Mouse (Mus musculus) kidney, embryonic 15.5 days (tissue): ENCODE data around the gene Zfp706. TPM values are rescaled to one million over a fixed set of nuclear protein-coding genes. Genes with fewer than 3 reads are reported as not detected.
A peak's percentile ranks its signal among the peaks of the same experiment; 100 is the strongest.

Source experiments
- ATAC-seq: fragments of 200-750 bp; cut with Nextera tagmentation; replicated peaks from 2 replicates; pipeline ENCODE4 v1.8.0; 2017; ENCODE audit warnings: moderate TSS enrichment; ENCODE audit not compliant: low FRiP score
- H3K27ac ChIP-seq: fragments of 300-500 bp; sonication (generic); 2 replicates; pipeline ENCODE4 v1.5.1; 2015; ENCODE audit warnings: mild to moderate bottlenecking, inconsistent platforms
- H3K27me3 ChIP-seq: fragments of 300-500 bp; sonication (generic); 2 replicates; pipeline ENCODE4 v1.6.1; 2015; ENCODE audit warnings: inconsistent platforms
- H3K36me3 ChIP-seq: fragments of 300-500 bp; sonication (generic); 2 replicates; pipeline ENCODE4 v1.6.1; 2015; ENCODE audit warnings: inconsistent platforms
- H3K4me1 ChIP-seq: fragments of 300-500 bp; sonication (generic); 2 replicates; pipeline ENCODE4 v1.6.1; 2015; ENCODE audit warnings: inconsistent platforms
- H3K4me2 ChIP-seq: fragments of 300-500 bp; sonication (generic); 2 replicates; pipeline ENCODE4 v1.6.1; 2015; ENCODE audit warnings: moderate library complexity, mild to moderate bottlenecking, inconsistent platforms
- H3K4me3 ChIP-seq: fragments of 300-500 bp; sonication (generic); replicated peaks from 2 replicates; pipeline ENCODE4 v1.5.1; 2015; ENCODE audit warnings: mild to moderate bottlenecking, inconsistent platforms
- H3K9ac ChIP-seq: fragments of 300-500 bp; sonication (generic); 2 replicates; pipeline ENCODE4 v1.6.1; 2015; ENCODE audit warnings: mild to moderate bottlenecking, inconsistent platforms
- H3K9me3 ChIP-seq: fragments of 300-500 bp; sonication (generic); replicated peaks from 2 replicates; pipeline ENCODE4 v1.6.1; 2016; ENCODE audit warnings: inconsistent platforms
- WGBS: fragments of 180-500 bp; shearing (Covaris S2); methylation state at CpG from one replicate; pipeline ENCODE4 v1.1.7; 2015; ENCODE audit warnings: mixed read lengths; 5-methylcytosine and 5-hydroxymethylcytosine counted together
- polyA plus RNA-seq: library from polyadenylated mRNA; unstranded; fragments of >200 nt; fragmentation: Nextera tagmentation; extraction: Ambion mirVana; gene quantifications from 2 replicates; pipeline ENCODE4 v1.2.1, GENCODE M21; 2015

Gene Zfp706
- polyA plus RNA-seq, 1 experiment from 2014 or later = 428 TPM

DNA sequence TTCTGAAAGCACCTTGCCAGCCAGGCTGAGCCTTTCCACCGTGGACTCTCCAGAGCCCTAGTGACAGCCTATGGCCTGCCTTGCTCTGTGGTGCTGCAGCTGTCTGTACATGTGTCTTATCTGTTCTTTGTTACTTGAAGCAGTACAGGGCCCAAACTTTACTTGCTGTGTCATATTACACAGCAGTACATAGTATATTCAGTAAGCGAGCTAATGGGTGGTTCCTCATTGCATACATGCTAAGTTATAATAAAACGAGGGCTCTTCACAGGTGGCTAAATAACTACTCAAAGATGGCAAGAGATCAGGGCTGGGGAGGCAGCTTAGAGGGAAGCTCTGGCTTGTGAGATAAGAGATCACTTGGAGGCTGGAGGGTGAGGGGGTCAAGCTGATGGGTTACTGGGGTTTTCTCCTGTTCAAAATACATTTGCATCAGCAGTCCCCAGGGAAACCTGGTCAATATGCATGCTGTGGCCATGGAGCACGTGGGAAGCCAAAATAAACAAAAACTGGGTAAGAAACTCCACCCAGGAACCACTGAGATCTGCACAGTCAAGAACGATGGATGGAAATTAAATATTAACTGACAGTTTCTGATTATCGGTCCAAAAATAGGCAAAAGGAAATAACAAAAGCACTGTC, 32.8 kb downstream of the Zfp706 start:
- WGBS = 54% methylated on average over 6 of the region's 6 CpGs
- H3K4me2 ChIP-seq = no peak overlapping the region
- peaks cover 8% of the 10 kb centered on the region for H3K4me1 ChIP-seq
- no peak overlapping the region for H3K4me3 ChIP-seq
- H3K27ac ChIP-seq = no peak overlapping the region
- H3K9me3 ChIP-seq = no peaks in the 10 kb centered on the region
- no peaks in the 10 kb centered on the region for H3K36me3 ChIP-seq
- no peak overlapping the region for H3K9ac ChIP-seq
- H3K27me3 ChIP-seq = no peaks in the 10 kb centered on the region
- ATAC-seq = no peak

DNA sequence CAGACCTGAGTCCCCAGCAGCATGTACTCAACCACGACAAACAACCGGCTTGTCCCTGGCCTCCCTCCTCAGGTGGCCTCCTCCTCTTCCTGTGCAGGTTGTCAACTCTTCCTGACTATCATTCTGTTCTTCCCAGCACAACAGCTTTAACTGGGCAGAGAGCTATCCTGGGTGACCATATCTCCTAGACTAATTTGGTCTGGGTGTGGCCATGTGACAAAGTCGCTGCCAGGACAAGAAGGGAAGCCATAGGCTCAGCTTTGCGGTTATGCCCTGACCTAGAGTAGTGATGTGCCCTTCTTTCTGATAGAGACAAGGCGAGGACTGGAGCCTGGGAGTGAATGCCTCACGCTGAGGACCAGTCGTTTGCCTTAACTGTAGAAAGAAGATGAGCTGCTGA, 33.9 kb downstream of the Zfp706 start:
- H3K4me3 ChIP-seq = no peak overlapping the region
- H3K27me3 ChIP-seq = no peaks in the 10 kb centered on the region
- no peak for ATAC-seq
- no peak overlapping the region for H3K9ac ChIP-seq
- H3K36me3 ChIP-seq = no peaks in the 10 kb centered on the region
- WGBS = 84% methylated on average over 7 of the region's 7 CpGs
- H3K4me2 ChIP-seq = no peak overlapping the region
- 0 out of 2 replicates have a peak, but pooled peaks cover 2% of the 10 kb centered on the region for H3K4me1 ChIP-seq
- no peaks in the 10 kb centered on the region for H3K9me3 ChIP-seq
- H3K27ac ChIP-seq = no peak overlapping the region

- Histone ChIP-seq H3K4me3 (no peak overlapping the region), H3K4me2 (no peak overlapping the region), H3K27me3 (no peaks in the 10 kb centered on the region), H3K27ac (no peak overlapping the region), H3K36me3 (no peaks in the 10 kb centered on the region), H3K9me3 (no peaks in the 10 kb centered on the region), H3K9ac (no peak overlapping the region), H3K4me1 (0 out of 2 replicates have a peak, but pooled peaks cover 2% of the 10 kb centered on the region)
- 86% methylated on average over 6 of the region's 6 CpGs for WGBS
- ATAC-seq = no peak
Observed at GRCm38 (mm10) chr15:36973290-36973689, 34.3 kb downstream of the Zfp706 start.

- Histone ChIP-seq H3K9ac (no peak overlapping the region), H3K27ac (no peak overlapping the region), H3K4me1 (peaks cover 17% of the 10 kb centered on the region), H3K4me2 (no peak overlapping the region), H3K36me3 (no peaks in the 10 kb centered on the region), H3K4me3 (no peak overlapping the region), H3K9me3 (no peaks in the 10 kb centered on the region), H3K27me3 (no peaks in the 10 kb centered on the region)
- no peak for ATAC-seq
- 88% methylated on average over 5 of the region's 5 CpGs for WGBS
Observed at GRCm38 (mm10) chr15:36969794-36970193, 37.8 kb downstream of the Zfp706 start.

DNA sequence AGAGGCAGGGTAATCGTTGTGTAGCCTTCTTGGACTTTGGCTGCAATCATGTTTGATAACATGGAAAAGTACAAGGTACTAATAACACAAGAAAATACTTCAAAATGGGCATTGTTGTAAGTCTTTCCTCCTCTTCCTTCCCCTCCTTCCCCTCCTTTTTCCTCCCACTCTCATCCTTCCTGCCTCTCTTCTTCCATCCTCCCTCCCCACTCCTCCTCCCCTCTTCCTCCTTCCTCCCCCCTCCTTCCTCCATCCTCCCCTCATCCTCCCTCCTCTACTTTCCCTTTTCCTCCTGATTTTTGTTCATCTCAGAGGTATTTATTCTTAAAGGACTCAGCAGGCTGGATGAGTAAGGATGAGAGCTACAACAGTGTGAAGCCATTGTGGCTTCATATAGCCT, 39.3 kb downstream of the Zfp706 start:
- no peak for ATAC-seq
- Histone ChIP-seq H3K27ac (no peak overlapping the region), H3K27me3 (no peaks in the 10 kb centered on the region), H3K9ac (no peak overlapping the region), H3K4me2 (peak overlapping the region; percentile 47), H3K9me3 (no peaks in the 10 kb centered on the region), H3K36me3 (no peaks in the 10 kb centered on the region), H3K4me3 (no peak overlapping the region), H3K4me1 (peaks cover 15% of the 10 kb centered on the region)
- 58% methylated on average over 1 of the region's 1 CpGs for WGBS

DNA sequence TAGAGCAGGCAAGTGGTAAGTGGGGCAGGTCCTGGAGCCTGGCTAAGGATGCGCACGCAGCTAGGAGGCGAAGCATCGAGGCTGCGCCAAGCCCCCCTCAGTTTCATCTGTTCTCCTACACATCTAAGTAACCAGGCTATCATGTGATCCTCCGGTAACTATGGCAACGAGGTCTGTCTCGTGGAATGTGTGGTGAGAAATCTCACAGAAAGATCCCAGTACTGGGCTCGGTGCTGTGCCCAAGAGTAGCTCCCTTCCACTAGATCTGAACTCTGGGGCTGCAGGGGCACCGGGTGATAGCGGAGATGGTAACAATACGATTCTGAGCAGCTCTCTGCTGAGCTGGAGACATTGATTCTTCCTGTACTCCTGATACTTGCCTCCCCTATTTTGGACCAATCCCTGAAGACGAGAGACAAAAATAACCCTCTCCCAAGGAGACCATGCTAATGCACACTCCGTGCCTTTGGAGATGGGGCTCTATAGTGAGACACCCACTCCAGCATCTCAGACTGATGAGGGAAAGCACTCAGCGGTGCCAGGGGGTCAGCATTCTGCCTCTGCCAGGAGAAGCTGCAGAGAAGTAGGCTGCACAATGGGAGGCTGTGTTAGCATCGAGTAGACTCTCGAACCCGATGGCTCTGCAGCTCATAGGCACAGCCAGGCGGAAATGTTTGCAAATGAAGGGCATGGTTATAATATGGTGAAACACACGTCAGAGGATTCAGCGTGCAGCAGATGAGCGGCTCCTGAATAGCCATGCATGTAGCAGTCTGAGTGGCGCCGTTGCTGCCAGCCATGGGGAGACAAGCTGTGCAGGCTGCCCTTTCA, 40.0 kb downstream of the Zfp706 start:
- no peak overlapping the region for H3K9ac ChIP-seq
- peak overlapping the region; percentile 47 for H3K4me2 ChIP-seq
- WGBS = 37% methylated on average over 24 of the region's 24 CpGs
- no peaks in the 10 kb centered on the region for H3K27me3 ChIP-seq
- no peak overlapping the region for H3K27ac ChIP-seq
- ATAC-seq = peak; percentile 71
- H3K9me3 ChIP-seq = no peaks in the 10 kb centered on the region
- H3K4me3 ChIP-seq = 0 out of 2 replicates have a peak overlapping the region, but pooled peaks have one; percentile 4
- H3K4me1 ChIP-seq = peaks cover 15% of the 10 kb centered on the region
- H3K36me3 ChIP-seq = no peaks in the 10 kb centered on the region

DNA sequence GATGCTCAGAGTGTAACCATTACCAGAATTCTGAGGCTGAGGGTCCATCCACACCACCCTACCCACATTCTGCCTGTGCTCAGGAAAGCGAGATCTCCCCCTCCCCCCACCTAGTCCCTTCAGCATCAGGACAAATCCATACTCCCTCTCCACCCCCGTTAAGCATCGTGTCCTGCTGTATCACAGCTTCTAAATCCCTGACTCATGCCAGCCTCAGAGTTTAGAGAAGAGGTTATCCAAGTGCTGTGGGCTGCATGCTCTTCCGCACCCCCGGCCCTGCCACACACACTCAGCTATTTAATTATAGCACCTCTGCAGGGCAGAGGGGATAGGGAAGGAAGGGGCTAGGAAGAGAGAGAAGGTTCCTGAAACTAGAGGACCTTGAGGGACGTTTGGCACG, 40.6 kb downstream of the Zfp706 start:
- Histone ChIP-seq H3K4me1 (peaks cover 15% of the 10 kb centered on the region), H3K4me2 (peak overlapping the region; percentile 47), H3K9ac (no peak overlapping the region), H3K36me3 (no peaks in the 10 kb centered on the region), H3K9me3 (no peaks in the 10 kb centered on the region), H3K27ac (no peak overlapping the region), H3K27me3 (no peaks in the 10 kb centered on the region), H3K4me3 (0 out of 2 replicates have a peak overlapping the region, but pooled peaks have one; percentile 4)
- 37% methylated on average over 7 of the region's 7 CpGs for WGBS
- 0 out of 2 replicates have a peak, but pooled peaks have one; percentile 18 for ATAC-seq

- 79% methylated on average over 2 of the region's 2 CpGs for WGBS
- H3K4me3 ChIP-seq = no peak overlapping the region
- peaks cover 15% of the 10 kb centered on the region for H3K4me1 ChIP-seq
- no peak overlapping the region for H3K9ac ChIP-seq
- no peaks in the 10 kb centered on the region for H3K9me3 ChIP-seq
- ATAC-seq = no peak
- no peaks in the 10 kb centered on the region for H3K36me3 ChIP-seq
- H3K4me2 ChIP-seq = no peak overlapping the region
- no peak overlapping the region for H3K27ac ChIP-seq
- H3K27me3 ChIP-seq = no peaks in the 10 kb centered on the region
Observed at GRCm38 (mm10) chr15:36966466-36966865, 41.1 kb downstream of the Zfp706 start.

- Histone ChIP-seq H3K9ac (no peak overlapping the region), H3K4me2 (no peak overlapping the region), H3K4me3 (no peak overlapping the region), H3K4me1 (peaks cover 15% of the 10 kb centered on the region), H3K27ac (no peak overlapping the region), H3K27me3 (no peaks in the 10 kb centered on the region), H3K9me3 (no peaks in the 10 kb centered on the region), H3K36me3 (no peaks in the 10 kb centered on the region)
- 84% methylated on average over 4 of the region's 4 CpGs for WGBS
- no peak for ATAC-seq
Observed at GRCm38 (mm10) chr15:36965743-36966142, 41.8 kb downstream of the Zfp706 start.

- no peaks in the 10 kb centered on the region for H3K36me3 ChIP-seq
Observed at GRCm38 (mm10) chr15:36962931-36963330, 44.6 kb downstream of the Zfp706 start.

DNA sequence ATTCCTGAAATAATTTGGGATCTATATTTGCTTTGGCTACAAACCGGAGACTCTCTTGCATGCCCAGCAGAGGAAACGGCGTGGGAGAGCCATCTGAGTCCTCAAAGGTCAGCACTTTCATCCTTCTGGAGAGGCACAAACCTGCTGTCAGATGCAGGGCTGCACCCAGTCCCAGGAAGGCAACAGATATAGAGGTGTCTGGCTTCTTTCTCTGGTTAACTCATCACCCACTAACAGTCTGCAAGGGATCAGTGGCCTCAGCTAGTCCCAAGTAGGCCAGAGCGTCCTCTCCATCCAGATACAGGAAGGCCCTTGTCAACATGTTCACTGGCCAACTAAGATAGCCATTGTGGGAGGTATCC, 46.7 kb downstream of the Zfp706 start:
- Histone ChIP-seq H3K4me2 (no peak overlapping the region), H3K36me3 (no peaks in the 10 kb centered on the region), H3K9me3 (no peaks in the 10 kb centered on the region), H3K4me1 (peaks cover 4% of the 10 kb centered on the region), H3K4me3 (no peak overlapping the region), H3K27me3 (no peaks in the 10 kb centered on the region), H3K27ac (no peak overlapping the region), H3K9ac (no peak overlapping the region)
- WGBS = 80% methylated on average over 4 of the region's 4 CpGs
- ATAC-seq = no peak

More at GRCm38 (mm10) chr15:36962931-36963330, 44.6 kb downstream of the Zfp706 start:
- WGBS = 82% methylated on average over 6 of the region's 6 CpGs
- H3K4me1 ChIP-seq = peaks cover 16% of the 10 kb centered on the region
- H3K27me3 ChIP-seq = no peaks in the 10 kb centered on the region
- H3K9me3 ChIP-seq = no peaks in the 10 kb centered on the region
- no peak for ATAC-seq
- no peak overlapping the region for H3K4me2 ChIP-seq
- no peak overlapping the region for H3K9ac ChIP-seq
- H3K4me3 ChIP-seq = no peak overlapping the region
- H3K27ac ChIP-seq = no peak overlapping the region
